Mouse (Mus musculus) embryonic facial prominence, embryonic 12.5 days (tissue): ENCODE data around the gene Erbb4. TPM values are rescaled to one million over a fixed set of nuclear protein-coding genes. Genes with fewer than 3 reads are reported as not detected.

Experiments used
- ATAC-seq: fragments of 200-750 bp; cut with Nextera tagmentation; 2 replicates; pipeline ENCODE4 v1.8.0; 2017; ENCODE audit not compliant: insufficient number of reproducible peaks, insufficient read depth, low FRiP score, low TSS enrichment
- H3K27ac ChIP-seq: fragments of 300-500 bp; sonication (generic); 2 replicates; pipeline ENCODE4 v1.5.1; 2016; ENCODE audit warnings: mild to moderate bottlenecking
- H3K27me3 ChIP-seq: fragments of 300-500 bp; sonication (generic); 2 replicates; pipeline ENCODE4 v1.6.1; 2016; ENCODE audit warnings: mild to moderate bottlenecking, moderate library complexity
- H3K36me3 ChIP-seq: fragments of 300-500 bp; sonication (generic); 2 replicates; pipeline ENCODE4 v1.6.1; 2016; ENCODE audit warnings: mild to moderate bottlenecking
- H3K4me1 ChIP-seq: fragments of 300-500 bp; sonication (generic); 2 replicates; pipeline ENCODE4 v1.6.1; 2016
- H3K4me2 ChIP-seq: fragments of 300-500 bp; sonication (generic); replicated peaks from 2 replicates; pipeline ENCODE4 v1.6.1; 2016; ENCODE audit warnings: mild to moderate bottlenecking, moderate library complexity
- H3K4me3 ChIP-seq: fragments of 300-500 bp; sonication (generic); 2 replicates; pipeline ENCODE4 v1.5.1; 2016; ENCODE audit warnings: mild to moderate bottlenecking
- H3K9ac ChIP-seq: fragments of 300-500 bp; sonication (generic); 2 replicates; pipeline ENCODE4 v1.6.1; 2016; ENCODE audit warnings: mild to moderate bottlenecking, moderate library complexity
- H3K9me3 ChIP-seq: fragments of 300-500 bp; sonication (generic); 2 replicates; pipeline ENCODE4 v1.6.1; 2016; ENCODE audit warnings: mild to moderate bottlenecking, moderate library complexity
- WGBS: fragments of 180-500 bp; shearing (Covaris S2); methylation state at CpG from one replicate; pipeline ENCODE4 v1.1.7; 2016; 5-methylcytosine and 5-hydroxymethylcytosine counted together
- polyA plus RNA-seq: library from polyadenylated mRNA; unstranded; fragments of >200 nt; fragmentation: Nextera tagmentation; extraction: Ambion mirVana; gene quantifications from 2 replicates; pipeline ENCODE4 v1.2.1, GENCODE M21; 2016

The Erbb4 gene
- polyA plus RNA-seq, result 0.95 and 1.3 TPM in 2 replicates

GRCm38 (mm10) chr1:69107485-69108158 lies at the start of gene Erbb4:
TSS of gene Erbb4 (minus strand) at chr1:69108059.
- no peak within 1 kb of the TSS for H3K27ac ChIP-seq
- WGBS, result under 1% methylated on average over 63 of the region's 63 CpGs
- H3K27me3 ChIP-seq, result peaks cover 50% of the 10 kb centered on the region
- H3K4me3 ChIP-seq, result peak within 1 kb of the TSS; percentile 53
- H3K4me2 ChIP-seq, result peak within 1 kb of the TSS; percentile 93
- peak within 1 kb of the TSS; percentile 34 for H3K9ac ChIP-seq
- H3K9me3 ChIP-seq, result no peaks in the 10 kb centered on the region
- H3K4me1 ChIP-seq, result no peaks in the 10 kb centered on the region; the same call in 1 of the 2 replicates
- peak; percentile 23 for ATAC-seq
- no peaks in the 10 kb centered on the region for H3K36me3 ChIP-seq

- Histone ChIP-seq H3K4me1 (no peaks in the 10 kb centered on the region), H3K36me3 (no peaks in the 10 kb centered on the region), H3K27ac (no peak overlapping the region), H3K27me3 (no peaks in the 10 kb centered on the region), H3K9me3 (no peaks in the 10 kb centered on the region), H3K4me2 (no peak overlapping the region), H3K9ac (no peak overlapping the region), H3K4me3 (no peak overlapping the region)
- ATAC-seq, result no peak
- 67% methylated on average over 2 of the region's 2 CpGs for WGBS
Observed at GRCm38 (mm10) chr1:69157346-69157745, 49.5 kb upstream of the Erbb4 start.

DNA sequence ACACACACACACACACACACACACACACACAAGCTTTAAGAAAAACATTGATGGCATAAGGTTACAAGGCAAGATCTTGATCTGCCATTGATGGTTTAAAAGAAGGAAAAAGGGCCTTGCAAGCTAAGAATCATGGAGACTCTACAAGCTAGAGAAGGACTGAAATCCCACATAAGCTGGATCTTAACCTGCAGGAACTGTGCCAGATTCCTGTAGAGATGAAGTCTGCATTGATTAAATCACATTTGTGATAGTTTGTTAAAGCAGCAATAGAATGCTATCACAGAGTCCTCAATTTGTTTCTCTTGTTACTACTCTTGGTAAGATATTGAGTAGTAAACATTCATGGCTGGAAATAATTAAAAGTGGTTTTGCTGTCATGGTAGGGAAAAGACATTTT lies 33.5 kb upstream of the Erbb4 start:
- no peak for ATAC-seq
- Histone ChIP-seq H3K4me1 (no peaks in the 10 kb centered on the region), H3K4me2 (no peak overlapping the region), H3K27ac (no peak overlapping the region), H3K36me3 (no peaks in the 10 kb centered on the region), H3K4me3 (no peak overlapping the region), H3K9me3 (no peaks in the 10 kb centered on the region), H3K27me3 (no peaks in the 10 kb centered on the region), H3K9ac (no peak overlapping the region)

- 63% methylated on average over 6 of the region's 6 CpGs for WGBS
- Histone ChIP-seq H3K4me2 (no peak overlapping the region), H3K36me3 (no peaks in the 10 kb centered on the region), H3K4me3 (no peak overlapping the region), H3K9me3 (no peaks in the 10 kb centered on the region), H3K4me1 (no peaks in the 10 kb centered on the region), H3K9ac (no peak overlapping the region), H3K27me3 (no peaks in the 10 kb centered on the region), H3K27ac (no peak overlapping the region)
- no peak for ATAC-seq
Observed at GRCm38 (mm10) chr1:69139519-69139868, 31.6 kb upstream of the Erbb4 start.

DNA sequence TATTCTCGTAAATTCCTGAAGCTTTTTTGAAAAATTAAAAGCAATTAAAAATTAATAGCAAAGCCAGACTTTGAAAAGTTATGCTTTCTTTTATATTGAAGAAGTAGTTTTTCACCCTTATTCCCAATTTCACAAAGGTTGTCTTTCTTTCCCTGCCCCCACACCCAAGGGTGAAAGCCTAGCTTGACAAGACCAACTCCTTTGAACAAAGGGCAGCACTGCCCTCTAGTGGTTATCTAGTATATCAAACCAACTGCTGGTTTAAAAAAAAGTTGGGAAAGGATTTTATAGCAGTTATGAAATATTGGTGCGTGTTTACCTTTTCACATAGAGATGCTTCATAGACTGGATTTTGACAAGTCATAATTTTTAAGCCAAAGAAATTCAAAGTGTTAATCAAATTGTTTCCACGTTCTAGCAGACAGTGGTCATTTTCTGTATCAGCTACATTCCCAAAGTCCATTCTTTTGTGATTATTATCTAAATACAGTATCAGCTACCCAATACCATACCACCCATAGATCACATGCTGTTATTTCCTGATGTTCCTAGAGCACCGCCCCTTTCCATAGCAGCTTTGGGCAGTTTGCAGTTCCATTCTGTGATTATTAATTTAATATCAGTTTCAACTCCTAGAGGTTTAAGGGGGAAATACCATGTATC lies 31.1 kb upstream of the Erbb4 start:
- WGBS, result 40% methylated on average over 4 of the region's 4 CpGs
- no peaks in the 10 kb centered on the region for H3K27me3 ChIP-seq
- no peak overlapping the region for H3K27ac ChIP-seq
- no peak overlapping the region for H3K9ac ChIP-seq
- no peak overlapping the region for H3K4me2 ChIP-seq
- no peak; the same call in 1 of the 2 replicates for ATAC-seq
- no peaks in the 10 kb centered on the region for H3K4me1 ChIP-seq
- no peak overlapping the region for H3K4me3 ChIP-seq
- no peaks in the 10 kb centered on the region for H3K36me3 ChIP-seq
- no peaks in the 10 kb centered on the region for H3K9me3 ChIP-seq

DNA sequence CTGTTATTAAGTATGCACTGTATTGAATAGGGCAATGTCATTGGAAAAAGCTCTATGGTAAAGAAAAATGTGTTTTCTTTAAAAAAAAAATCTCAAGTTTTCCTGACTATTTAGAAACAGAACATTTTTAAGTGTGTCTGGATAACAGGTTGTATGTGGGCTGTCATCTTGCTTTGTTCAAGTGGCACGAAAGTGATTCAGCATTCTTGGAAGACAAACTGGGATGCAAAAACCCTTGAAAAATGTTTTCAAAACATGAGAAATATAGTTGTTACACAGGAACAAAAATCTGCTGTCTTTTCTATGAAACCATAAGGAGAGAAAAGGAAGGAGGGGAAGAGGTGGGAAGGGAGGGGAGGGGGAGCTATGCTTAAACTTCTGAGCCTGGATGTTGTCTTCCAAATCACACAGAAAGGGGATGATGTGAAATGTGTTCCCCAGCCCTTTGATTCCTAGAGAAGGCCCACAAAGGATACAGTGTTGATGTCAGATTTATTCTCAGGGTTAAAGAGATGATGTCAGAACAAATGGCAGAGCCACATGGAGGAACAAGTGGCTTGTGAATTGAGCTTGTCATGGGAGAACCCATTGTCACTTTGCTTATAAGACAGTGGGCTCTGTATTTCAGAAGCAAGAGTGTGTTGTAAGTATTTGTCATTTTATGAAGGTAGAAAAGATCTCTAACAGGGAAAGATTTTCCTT lies 16.4 kb upstream of the Erbb4 start:
- Histone ChIP-seq H3K9me3 (no peaks in the 10 kb centered on the region), H3K27ac (no peak overlapping the region), H3K27me3 (no peaks in the 10 kb centered on the region), H3K36me3 (no peaks in the 10 kb centered on the region), H3K4me2 (no peak overlapping the region), H3K4me3 (no peak overlapping the region), H3K4me1 (no peaks in the 10 kb centered on the region), H3K9ac (no peak overlapping the region)
- 87% methylated on average over 1 of the region's 1 CpGs for WGBS
- no peak for ATAC-seq

- Histone ChIP-seq H3K4me3 (no peak overlapping the region), H3K4me1 (no peaks in the 10 kb centered on the region), H3K27me3 (no peaks in the 10 kb centered on the region), H3K27ac (no peak overlapping the region), H3K36me3 (no peaks in the 10 kb centered on the region), H3K4me2 (no peak overlapping the region), H3K9ac (no peak overlapping the region), H3K9me3 (no peaks in the 10 kb centered on the region)
- 76% methylated on average over 4 of the region's 4 CpGs for WGBS
- no peak for ATAC-seq
Observed at GRCm38 (mm10) chr1:69118249-69118938, 10.5 kb upstream of the Erbb4 start.

DNA sequence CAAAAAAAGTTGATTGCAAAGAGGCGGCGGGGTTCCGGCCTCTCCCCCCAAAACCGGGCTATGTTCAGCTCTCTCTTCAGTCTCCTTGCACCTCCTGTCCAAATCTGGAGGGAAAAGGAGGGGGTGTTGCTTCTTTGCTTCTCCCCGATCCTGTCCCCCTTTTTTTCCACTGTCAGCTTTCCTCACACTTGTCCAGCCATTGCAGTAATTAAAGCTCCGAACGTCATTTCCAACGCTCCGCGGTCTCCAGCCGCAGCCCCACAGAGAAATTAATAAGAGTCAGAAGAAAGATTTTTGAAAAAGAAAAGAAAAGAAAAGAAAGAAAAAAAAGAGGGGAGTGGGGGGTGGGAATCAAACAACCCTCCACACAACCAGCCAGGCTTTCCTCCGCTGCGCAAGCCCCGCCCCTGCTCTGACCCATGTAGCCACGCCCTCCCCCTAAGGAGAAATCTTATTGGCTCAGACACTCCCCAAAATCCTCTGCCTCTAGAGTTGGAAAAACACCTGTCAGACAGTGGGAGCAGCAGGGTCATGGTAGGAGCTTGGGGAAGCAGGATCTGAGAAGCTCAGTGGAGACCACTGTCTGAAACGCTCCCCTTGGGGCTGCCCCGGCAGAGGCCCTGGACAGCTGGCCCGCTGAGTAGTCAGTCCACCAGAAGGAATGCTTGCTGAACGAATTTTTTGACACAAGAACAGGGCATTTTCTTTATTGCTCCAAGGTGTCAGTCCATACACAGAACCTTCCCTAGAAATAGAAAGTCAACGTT lies 483 bp upstream of the Erbb4 start:
- H3K9me3 ChIP-seq, result no peaks in the 10 kb centered on the region
- 6% methylated on average over 20 of the region's 20 CpGs for WGBS
- no peaks in the 10 kb centered on the region; the same call in 1 of the 2 replicates for H3K4me1 ChIP-seq
- peak overlapping the region; percentile 93 for H3K4me2 ChIP-seq
- no peak overlapping the region for H3K27ac ChIP-seq
- H3K9ac ChIP-seq, result 0 out of 2 replicates have a peak overlapping the region, but pooled peaks have one; percentile 34
- no peaks in the 10 kb centered on the region for H3K36me3 ChIP-seq
- ATAC-seq, result peak; percentile 65; the same call in 1 of the 2 replicates
- H3K4me3 ChIP-seq, result peak overlapping the region; percentile 53
- peaks cover 48% of the 10 kb centered on the region for H3K27me3 ChIP-seq

DNA sequence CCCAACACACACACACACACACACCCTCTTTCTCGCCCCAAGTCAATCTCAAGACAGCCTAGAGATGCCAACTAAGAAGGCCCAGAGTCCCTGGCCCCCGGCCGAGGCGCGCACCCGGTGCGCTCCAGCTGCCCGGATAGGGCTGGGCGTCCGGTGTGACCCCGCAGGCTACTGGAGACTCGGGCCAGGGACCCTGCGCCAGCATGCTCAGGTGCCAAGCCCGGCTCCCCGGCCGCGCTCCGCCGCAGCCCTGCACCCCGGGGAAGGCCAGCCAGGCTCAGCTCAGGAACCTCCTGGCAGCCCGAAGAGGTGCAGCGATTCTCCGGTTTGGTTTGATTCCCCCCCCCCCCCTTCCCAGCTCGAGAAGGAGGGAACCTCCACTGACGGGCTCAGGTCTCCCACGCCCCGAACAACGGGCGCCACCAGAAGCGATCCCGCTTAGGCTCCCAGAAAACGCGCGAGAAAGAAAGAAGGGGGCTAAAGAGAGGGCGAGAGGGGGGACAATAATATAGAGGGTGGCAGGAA lies 860 bp downstream of the Erbb4 start:
- WGBS, result 1% methylated on average over 30 of the region's 35 CpGs
- Histone ChIP-seq H3K4me1 (no peaks in the 10 kb centered on the region; the same call in 1 of the 2 replicates), H3K9me3 (no peaks in the 10 kb centered on the region), H3K4me2 (peak overlapping the region; percentile 93), H3K27ac (no peak overlapping the region), H3K27me3 (peaks cover 50% of the 10 kb centered on the region), H3K9ac (peak overlapping the region; percentile 34), H3K36me3 (no peaks in the 10 kb centered on the region), H3K4me3 (peak overlapping the region; percentile 53)
- peak; percentile 61; the same call in 1 of the 2 replicates for ATAC-seq

- Histone ChIP-seq H3K9ac (peak overlapping the region; percentile 20), H3K27me3 (peaks cover 50% of the 10 kb centered on the region), H3K4me1 (no peaks in the 10 kb centered on the region; the same call in 1 of the 2 replicates), H3K36me3 (no peaks in the 10 kb centered on the region), H3K9me3 (no peaks in the 10 kb centered on the region), H3K4me3 (peak overlapping the region; percentile 53), H3K27ac (no peak overlapping the region), H3K4me2 (peak overlapping the region; percentile 93)
- no peak for ATAC-seq
- under 1% methylated on average over 24 of the region's 24 CpGs for WGBS
Observed at GRCm38 (mm10) chr1:69106322-69106761, 1.5 kb downstream of the Erbb4 start.
